Mouse (Mus musculus): Measurements from ENCODE around the gene Olfr1432.
"Not testable (repeated sequence)": the region's sequence is repeated elsewhere in the genome, so short reads cannot be mapped to it uniquely, and the experiment has no call there.

Gene Olfr1432

GRCm38 (mm10) chr19:12232496-12232895, at the start of gene Olfr1432:
TSS of gene Olfr1432 (minus strand) at chr19:12232596.
- DNase-seq, result not testable (repeated sequence)

- no peak for DNase-seq
Observed at GRCm38 (mm10) chr19:12279554-12279953, 47.2 kb upstream of the Olfr1432 start, which contains the start of gene Olfr1434. TSS of gene Olfr1434 (plus strand) at chr19:12279854.

GRCm38 (mm10) chr19:12260732-12261131, 28.3 kb upstream of the Olfr1432 start, which contains the start of gene Olfr235:
TSS of gene Olfr235 (plus strand) at chr19:12261032.
- no peak for DNase-seq

GRCm38 (mm10) chr19:12241559-12241958, 9.2 kb upstream of the Olfr1432 start, which contains the start of gene Olfr262:
TSS of gene Olfr262 (minus strand) at chr19:12241659.
- DNase-seq, result no peak

- no peak for DNase-seq
Observed at GRCm38 (mm10) chr19:12200334-12200733, 32.1 kb downstream of the Olfr1432 start, which contains the start of gene Olfr1431. TSS of gene Olfr1431 (plus strand) at chr19:12200634.

GRCm38 (mm10) chr19:12199076-12199475, 33.3 kb downstream of the Olfr1432 start:
- not testable (repeated sequence) for DNase-seq

Measured in lung, adult 18-20 months (tissue).